Mouse (Mus musculus): ENCODE data around the gene Pdzrn4.

DNA sequence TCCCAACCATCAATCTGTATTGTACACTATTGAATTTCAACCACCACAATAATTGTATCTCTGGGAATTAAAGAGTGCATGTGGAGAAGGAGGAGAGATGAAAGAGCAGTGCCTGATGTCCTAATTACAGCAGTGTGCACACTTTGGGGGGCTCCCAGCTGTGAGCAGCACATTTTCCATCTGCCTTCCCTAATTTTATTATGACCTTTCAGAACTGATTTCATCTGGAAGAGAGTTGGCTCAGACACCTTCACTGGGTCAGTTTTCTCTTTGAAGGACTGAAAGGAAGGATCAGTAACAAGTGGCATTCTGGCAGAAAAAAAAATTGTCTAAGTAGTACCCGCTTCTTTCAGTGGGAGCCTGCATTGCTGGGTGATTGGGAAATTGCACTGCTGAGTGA, 119.0 kb downstream of the Pdzrn4 start:
- TF ChIP-seq GATA1 (IDR thresholded peaks at IDR 0.05; ENCODE audit: borderline replicate concordance, low read length) (no peak), FLI1 (IDR thresholded peaks at IDR 0.05; ENCODE audit: low read length) (no peak)

All from megakaryocyte, embryonic 14.5 days (primary cell).